Mouse (Mus musculus): ENCODE measurements around the gene Srgn. TPM values are rescaled to one million over a fixed set of nuclear protein-coding genes. Genes with fewer than 3 reads are reported as not detected.

Srgn gene
- polyA plus RNA-seq, 1 experiment from 2014 or later, result 245 TPM

- H3K27ac ChIP-seq (ENCODE audit: low read length), result no peak overlapping the region
- no peaks in the 10 kb centered on the region for H3K4me1 ChIP-seq (ENCODE audit: insufficient read depth, low read depth, low read length)
- no peaks in the 10 kb centered on the region for H3K27me3 ChIP-seq (replicated peaks; ENCODE audit: insufficient read depth, low read length)
- H3K4me3 ChIP-seq (ENCODE audit: low read depth, low read length), result no peak overlapping the region
- no peaks in the 10 kb centered on the region for H3K9me3 ChIP-seq (ENCODE audit: low read length)
- H3K9ac ChIP-seq (replicated peaks; ENCODE audit: low read depth), result no peak overlapping the region
- 75% methylated on average over 11 of the region's 11 CpGs for WGBS
- ATAC-seq (no peak), DNase-seq (ENCODE audit: low spot score) (no peak)
- H3K36me3 ChIP-seq (ENCODE audit: insufficient read depth, low read length), result peaks cover 16% of the 10 kb centered on the region; the same call in 1 of the 2 replicates
- H3K4me2 ChIP-seq (replicated peaks; ENCODE audit: low read depth, low read length), result no peak overlapping the region
- TF ChIP-seq EP300 (IDR thresholded peaks at IDR 0.05), result no peak
- TF ChIP-seq CTCF (IDR thresholded peaks at IDR 0.05), result peak; percentile 29
Observed at GRCm38 (mm10) chr10:62555705-62556557, 28.7 kb upstream of the Srgn start.

DNA sequence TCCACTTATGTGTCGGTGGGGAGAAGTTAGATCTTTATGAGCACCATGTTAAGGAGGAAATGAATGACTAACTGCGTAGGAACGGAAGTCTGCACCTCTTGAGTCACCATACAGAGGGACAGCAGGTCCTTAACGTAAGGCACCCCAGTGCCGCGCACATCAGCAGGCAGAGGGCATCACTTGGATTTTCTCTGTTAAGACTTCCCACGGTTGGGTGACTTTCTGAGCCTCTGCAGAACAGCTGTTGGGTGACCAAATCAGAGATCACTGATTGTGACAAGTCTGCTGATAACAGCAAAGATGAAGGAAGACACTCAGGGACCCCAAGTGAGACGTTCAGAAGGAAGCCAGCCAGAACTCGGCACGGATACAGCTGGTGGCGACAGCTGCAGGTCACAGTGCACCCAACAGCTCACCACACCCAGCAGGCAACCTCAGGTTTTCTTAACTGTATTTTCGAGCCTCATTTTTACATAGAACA is 26.4 kb upstream of the Srgn start:
- H3K9ac ChIP-seq (replicated peaks; ENCODE audit: low read depth), result no peak overlapping the region
- DNase-seq (ENCODE audit: low spot score), result peak; percentile 23
- H3K27me3 ChIP-seq (replicated peaks; ENCODE audit: insufficient read depth, low read length), result no peaks in the 10 kb centered on the region
- WGBS, result 56% methylated on average over 12 of the region's 12 CpGs
- TF ChIP-seq EP300 (IDR thresholded peaks at IDR 0.05), result no peak
- TF ChIP-seq CTCF (IDR thresholded peaks at IDR 0.05), result no peak
- H3K4me3 ChIP-seq (ENCODE audit: low read depth, low read length), result no peak overlapping the region
- no peaks in the 10 kb centered on the region for H3K9me3 ChIP-seq (ENCODE audit: low read length)
- peak; percentile 30; the same call in 1 of the 2 replicates for ATAC-seq
- no peaks in the 10 kb centered on the region for H3K4me1 ChIP-seq (ENCODE audit: insufficient read depth, low read depth, low read length)
- 0 out of 2 replicates have a peak, but pooled peaks cover 3% of the 10 kb centered on the region for H3K36me3 ChIP-seq (ENCODE audit: insufficient read depth, low read length)
- no peak overlapping the region for H3K27ac ChIP-seq (ENCODE audit: low read length)
- no peak overlapping the region for H3K4me2 ChIP-seq (replicated peaks; ENCODE audit: low read depth, low read length)

- H3K27me3 ChIP-seq (replicated peaks; ENCODE audit: insufficient read depth, low read length), result no peaks in the 10 kb centered on the region
- no peak overlapping the region for H3K27ac ChIP-seq (ENCODE audit: low read length)
- WGBS, result 65% methylated on average over 7 of the region's 7 CpGs
- no peak for TF ChIP-seq EP300 (IDR thresholded peaks at IDR 0.05)
- no peak for DNase-seq (ENCODE audit: low spot score)
- H3K9me3 ChIP-seq (ENCODE audit: low read length), result no peaks in the 10 kb centered on the region
- H3K36me3 ChIP-seq (ENCODE audit: insufficient read depth, low read length), result no peaks in the 10 kb centered on the region
- no peak for ATAC-seq
- no peaks in the 10 kb centered on the region for H3K4me1 ChIP-seq (ENCODE audit: insufficient read depth, low read depth, low read length)
- no peak overlapping the region for H3K4me2 ChIP-seq (replicated peaks; ENCODE audit: low read depth, low read length)
- H3K4me3 ChIP-seq (ENCODE audit: low read depth, low read length), result no peak overlapping the region
- no peak overlapping the region for H3K9ac ChIP-seq (replicated peaks; ENCODE audit: low read depth)
Observed at GRCm38 (mm10) chr10:62550787-62551300, 23.6 kb upstream of the Srgn start.

GRCm38 (mm10) chr10:62549523-62550166 is 22.4 kb upstream of the Srgn start:
- WGBS, result 23% methylated on average over 14 of the region's 16 CpGs

DNA sequence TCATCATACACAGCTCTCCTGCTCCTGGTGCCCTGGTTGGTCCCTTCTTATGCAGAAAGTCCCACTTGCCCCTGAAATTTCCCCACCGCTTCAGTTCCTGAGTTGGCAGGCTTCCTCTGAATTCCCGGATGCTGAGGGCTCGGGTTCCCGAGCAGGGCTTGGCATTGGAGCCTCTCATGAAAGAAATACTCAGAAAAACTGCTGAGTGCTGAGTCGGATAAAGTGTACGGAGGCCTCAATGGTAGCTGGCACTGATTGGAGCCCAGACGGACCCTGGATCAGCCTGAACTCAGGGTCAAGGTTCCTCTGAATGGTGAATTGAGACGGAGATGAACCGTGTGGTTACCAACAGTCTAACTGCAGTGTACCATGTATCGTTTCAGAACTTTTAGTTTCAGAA is 19.2 kb upstream of the Srgn start:
- DNase-seq (ENCODE audit: low spot score) (no peak), ATAC-seq (no peak)
- no peak overlapping the region for H3K9ac ChIP-seq (replicated peaks; ENCODE audit: low read depth)
- WGBS, result 58% methylated on average over 10 of the region's 10 CpGs
- no peaks in the 10 kb centered on the region for H3K9me3 ChIP-seq (ENCODE audit: low read length)
- no peak overlapping the region for H3K4me2 ChIP-seq (replicated peaks; ENCODE audit: low read depth, low read length)
- no peaks in the 10 kb centered on the region for H3K4me1 ChIP-seq (ENCODE audit: insufficient read depth, low read depth, low read length)
- no peaks in the 10 kb centered on the region for H3K36me3 ChIP-seq (ENCODE audit: insufficient read depth, low read length)
- TF ChIP-seq CTCF (IDR thresholded peaks at IDR 0.05) (no peak), EP300 (IDR thresholded peaks at IDR 0.05) (no peak)
- H3K27ac ChIP-seq (ENCODE audit: low read length), result no peak overlapping the region
- no peak overlapping the region for H3K4me3 ChIP-seq (ENCODE audit: low read depth, low read length)
- H3K27me3 ChIP-seq (replicated peaks; ENCODE audit: insufficient read depth, low read length), result no peaks in the 10 kb centered on the region

More at GRCm38 (mm10) chr10:62549523-62550166, 22.4 kb upstream of the Srgn start:
- Histone ChIP-seq H3K27me3 (replicated peaks; ENCODE audit: insufficient read depth, low read length) (no peaks in the 10 kb centered on the region), H3K9me3 (ENCODE audit: low read length) (no peaks in the 10 kb centered on the region), H3K4me2 (replicated peaks; ENCODE audit: low read depth, low read length) (0 out of 2 replicates have a peak overlapping the region, but pooled peaks have one; percentile 8), H3K27ac (ENCODE audit: low read length) (no peak overlapping the region), H3K9ac (replicated peaks; ENCODE audit: low read depth) (no peak overlapping the region), H3K4me3 (ENCODE audit: low read depth, low read length) (no peak overlapping the region), H3K36me3 (ENCODE audit: insufficient read depth, low read length) (no peaks in the 10 kb centered on the region), H3K4me1 (ENCODE audit: insufficient read depth, low read depth, low read length) (no peaks in the 10 kb centered on the region)
- peak; percentile 71 for ATAC-seq
- TF ChIP-seq EP300 (IDR thresholded peaks at IDR 0.05) (no peak), CTCF (IDR thresholded peaks at IDR 0.05) (peak; percentile 84)
- DNase-seq (ENCODE audit: low spot score), result peak; percentile 78

GRCm38 (mm10) chr10:62545759-62546158 is 18.5 kb upstream of the Srgn start:
- Histone ChIP-seq H3K27me3 (replicated peaks; ENCODE audit: insufficient read depth, low read length) (no peaks in the 10 kb centered on the region), H3K4me2 (replicated peaks; ENCODE audit: low read depth, low read length) (no peak overlapping the region), H3K9ac (replicated peaks; ENCODE audit: low read depth) (no peak overlapping the region), H3K4me3 (ENCODE audit: low read depth, low read length) (no peak overlapping the region), H3K27ac (ENCODE audit: low read length) (no peak overlapping the region), H3K36me3 (ENCODE audit: insufficient read depth, low read length) (no peaks in the 10 kb centered on the region), H3K4me1 (ENCODE audit: insufficient read depth, low read depth, low read length) (no peaks in the 10 kb centered on the region), H3K9me3 (ENCODE audit: low read length) (no peaks in the 10 kb centered on the region)
- no peak for DNase-seq (ENCODE audit: low spot score)
- TF ChIP-seq EP300 (IDR thresholded peaks at IDR 0.05) (no peak), CTCF (IDR thresholded peaks at IDR 0.05) (no peak)
- no peak for ATAC-seq
